Comparison of ENCODE assay signal across 8 mouse cellular contexts in genomic region chr17:26202737-26203136, GRCm38 (mm10). TPM values are rescaled to one million over a fixed set of nuclear protein-coding genes. Genes with fewer than 3 reads are reported as not detected.
DNase-seq lines count a peak whose midpoint lies in the region; ATAC-seq and TF ChIP-seq lines count a peak whose summit lies in the region.

Gene Rgs11 (plus strand): TSS chr17:26202951.

- TF ChIP-seq CTCF in forebrain, postnatal 0 days (IDR thresholded peaks at IDR 0.05; ENCODE audit: low read depth): no peak
- TF ChIP-seq CTCF in liver, postnatal 0 days (IDR thresholded peaks at IDR 0.05; ENCODE audit: low read depth): no peak

- ATAC-seq in forebrain, postnatal 0 days: 0 out of 2 replicates have a peak, but pooled peaks have one; percentile 16
- no peak for ATAC-seq in liver, postnatal 0 days
- no peak for ATAC-seq in neural tube, embryonic 15.5 days (ENCODE audit: low FRiP score)
- ATAC-seq in activated CD4-positive, CD25-positive, alpha-beta regulatory T cell, adult 4 months: no peak

- peaks cover 12% of the 10 kb centered on the region for H3K4me1 ChIP-seq in forebrain, postnatal 0 days (ENCODE audit: insufficient read depth)
- peaks cover 26% of the 10 kb centered on the region for H3K4me1 ChIP-seq in liver, postnatal 0 days (ENCODE audit: insufficient read depth)
- peaks cover 36% of the 10 kb centered on the region for H3K4me1 ChIP-seq in neural tube, embryonic 15.5 days

- H3K4me2 ChIP-seq in forebrain, postnatal 0 days (ENCODE audit: low read depth): peak within 1 kb of the TSS; percentile 94
- H3K4me2 ChIP-seq in liver, postnatal 0 days (ENCODE audit: low read depth, low read length): peak within 1 kb of the TSS; percentile 83
- peak within 1 kb of the TSS; percentile 96 for H3K4me2 ChIP-seq in neural tube, embryonic 15.5 days

- peaks cover 19% of the 10 kb centered on the region for H3K27me3 ChIP-seq in forebrain, postnatal 0 days (ENCODE audit: insufficient read depth, low read length)
- peaks cover 44% of the 10 kb centered on the region for H3K27me3 ChIP-seq in liver, postnatal 0 days (ENCODE audit: insufficient read depth, low read length)
- H3K27me3 ChIP-seq in neural tube, embryonic 15.5 days (replicated peaks): peaks cover 68% of the 10 kb centered on the region

- H3K36me3 ChIP-seq in forebrain, postnatal 0 days (ENCODE audit: insufficient read depth): peaks cover 5% of the 10 kb centered on the region; the same call in 1 of the 2 replicates
- H3K36me3 ChIP-seq in liver, postnatal 0 days (replicated peaks; ENCODE audit: insufficient read depth, low read length): no peaks in the 10 kb centered on the region; the same call in 1 of the 2 replicates
- peaks cover 3% of the 10 kb centered on the region for H3K36me3 ChIP-seq in neural tube, embryonic 15.5 days

- H3K27ac ChIP-seq in forebrain, postnatal 0 days (ENCODE audit: low read depth, low read length): no peak within 1 kb of the TSS
- H3K27ac ChIP-seq in liver, postnatal 0 days (ENCODE audit: low read depth): no peak within 1 kb of the TSS
- no peak within 1 kb of the TSS for H3K27ac ChIP-seq in neural tube, embryonic 15.5 days (replicated peaks)

- TF ChIP-seq EP300 in liver, postnatal 0 days (IDR thresholded peaks at IDR 0.05; ENCODE audit: low read depth): no peak

- no peaks in the 10 kb centered on the region for H3K9me3 ChIP-seq in forebrain, postnatal 0 days (ENCODE audit: low read length)
- no peaks in the 10 kb centered on the region for H3K9me3 ChIP-seq in liver, postnatal 0 days (ENCODE audit: low read length)
- no peaks in the 10 kb centered on the region for H3K9me3 ChIP-seq in neural tube, embryonic 15.5 days (replicated peaks)

- peak within 1 kb of the TSS; percentile 47 for H3K9ac ChIP-seq in forebrain, postnatal 0 days
- peak within 1 kb of the TSS; percentile 26; the same call in 1 of the 2 replicates for H3K9ac ChIP-seq in liver, postnatal 0 days (replicated peaks)
- peak within 1 kb of the TSS; percentile 48 for H3K9ac ChIP-seq in neural tube, embryonic 15.5 days (replicated peaks)

- DNase-seq in layer of hippocampus, adult 11-12 months (ENCODE audit: low spot score): peak; percentile 37
- no peak for DNase-seq in layer of hippocampus, adult 9-11 months
- peak; percentile 75 for DNase-seq in adrenal gland, postnatal 10 days
- DNase-seq in forebrain, postnatal 0 days: no peak
- peak; percentile 46 for DNase-seq in kidney, postnatal 14 days
- peak; percentile 52 for DNase-seq in liver, postnatal 0 days

- peak within 1 kb of the TSS; percentile 57 for H3K4me3 ChIP-seq in forebrain, postnatal 0 days (ENCODE audit: low read depth, low read length)
- peak within 1 kb of the TSS; percentile 49 for H3K4me3 ChIP-seq in liver, postnatal 0 days (ENCODE audit: low read depth, low read length)
- peak within 1 kb of the TSS; percentile 62 for H3K4me3 ChIP-seq in neural tube, embryonic 15.5 days (replicated peaks)

- WGBS in forebrain, postnatal 0 days: 2% methylated on average over 22 of the region's 22 CpGs
- WGBS in liver, postnatal 0 days (ENCODE audit: insufficient replicate concordance): under 1% methylated on average over 22 of the region's 22 CpGs
- WGBS in neural tube, embryonic 15.5 days: 1% methylated on average over 20 of the region's 22 CpGs

RNA-seq across cellular contexts. Expression of gene Rgs11, which starts in this region (rescaled TPM):
- total RNA-seq in adrenal gland, postnatal 10 days (2021): 10 to 100 TPM in 1 of 2 experiments, 1 to 10 TPM in 1; 8.7 to 21.2 TPM
- total RNA-seq in forebrain, postnatal 0 days (2014; rRNA removed): 17.1 and 28.3 TPM in 2 replicates
- 7.9 and 12.5 TPM in 2 replicates for polyA plus RNA-seq in forebrain, postnatal 0 days (2015; fragmentation: Nextera tagmentation; extraction: Ambion mirVana)
- 0.21 TPM in 1 of 2 replicates, not detected in the other for polyA plus RNA-seq in liver, postnatal 0 days (2015; fragmentation: Nextera tagmentation; extraction: Ambion mirVana)
- 21.4 and 25.9 TPM in 2 replicates for polyA plus RNA-seq in neural tube, embryonic 15.5 days (2015; fragmentation: Nextera tagmentation; extraction: Ambion mirVana)
- 1 to 10 TPM; 2.9 to 8.9 TPM for polyA plus RNA-seq in activated CD4-positive, CD25-positive, alpha-beta regulatory T cell, adult 4 months (2017; shearing (Covaris generic))

Comparison
In these comparisons a context has a peak if more than half of its experiments do, and no peak if none do; other contexts are left out.
1. DNase-seq: peak in layer of hippocampus, adult 11-12 months (single experiment), adrenal gland, postnatal 10 days (single experiment) and kidney, postnatal 14 days (single experiment); none in layer of hippocampus, adult 9-11 months (single experiment) and forebrain, postnatal 0 days (single experiment).
2. Peak in DNase-seq, H3K4me3 ChIP-seq, H3K9ac ChIP-seq and H3K4me2 ChIP-seq in liver, postnatal 0 days; RNA of the gene not detected or under 1 TPM.
3. Peak in every context shown above with its lines, with median percentiles within 50 percentile points of each other: H3K4me2 ChIP-seq, H3K4me3 ChIP-seq and H3K9ac ChIP-seq.